Mouse (Mus musculus): ENCODE measurements at regions not wholly inside any gene's neighbourhood (a gene's known extent, or its start where the extent isn't known, plus 50 kb on each side); places are given as distances from the start of the nearest gene placed in this dataset.

DNA sequence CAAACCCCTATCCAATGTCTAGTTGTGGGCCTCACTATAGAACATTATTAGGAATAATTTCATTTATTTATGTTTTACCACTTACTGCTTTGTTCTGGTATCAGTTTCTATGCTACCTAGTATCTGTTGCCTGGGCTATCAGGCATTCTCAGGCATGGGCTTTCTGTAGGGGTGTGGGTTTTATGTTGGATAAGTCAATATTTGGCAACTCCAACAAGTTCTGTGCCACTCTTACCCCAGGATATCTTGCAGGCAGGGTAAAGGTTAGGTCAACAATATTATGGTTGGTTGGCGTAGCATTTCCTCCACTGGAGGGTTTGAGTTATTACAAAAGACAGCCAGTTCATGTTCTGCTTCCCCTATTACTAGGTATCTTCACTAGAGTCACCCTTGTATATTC lies 65.8 kb downstream of the Smim10l1 start:
- TF ChIP-seq CTCF (IDR thresholded peaks at IDR 0.05; ENCODE audit: low read depth, low read length) (no peak), TAL1 (conservative IDR thresholded peaks at IDR 0.05; ENCODE audit: low read depth, low read length) (no peak), POLR2AphosphoS5 (IDR thresholded peaks at IDR 0.05; ENCODE audit: insufficient replicate concordance, low read depth, low read length) (no peak), GATA1 (IDR thresholded peaks at IDR 0.05; ENCODE audit: borderline replicate concordance, low read length) (no peak)
